In the genomic region with DNA sequence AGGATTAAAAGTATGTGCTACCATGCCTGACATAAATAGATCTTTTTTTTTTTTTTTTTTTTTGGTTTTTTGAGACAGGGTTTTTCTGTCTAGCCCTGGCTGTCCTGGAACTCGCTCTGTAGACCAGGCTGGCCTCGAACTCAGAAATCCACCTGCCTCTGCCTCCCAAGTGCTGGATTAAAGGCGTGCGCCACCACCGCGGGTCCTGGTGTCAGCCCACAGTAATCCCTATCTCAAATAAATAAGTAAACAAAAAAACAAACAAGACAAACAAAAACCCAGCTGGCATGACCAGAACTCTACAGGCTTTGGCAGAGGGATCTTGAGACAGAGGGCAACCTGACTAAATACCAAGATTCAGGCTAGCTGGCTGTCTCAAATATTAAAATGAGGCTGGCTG, we compare ENCODE assay signal across 8 mouse cellular contexts. TPM values are rescaled to one million over a fixed set of nuclear protein-coding genes. Genes with fewer than 3 reads are reported as not detected.
DNase-seq lines count a peak whose midpoint lies in the region; ATAC-seq lines count a peak whose summit lies in the region.
"Not testable (repeated sequence)": the region's sequence is repeated elsewhere in the genome, so short reads cannot be mapped to it uniquely, and the experiment has no call there.

Gene Shmt1 (minus strand): TSS at position 101 of the 400 bp plus-strand sequence.

- peak within 1 kb of the TSS; percentile 49 for H3K4me3 ChIP-seq in embryonic facial prominence, embryonic 11.5 days (ENCODE audit: low read depth, low read length)
- H3K4me3 ChIP-seq in kidney, embryonic 15.5 days (replicated peaks) = peak within 1 kb of the TSS; percentile 59
- peak within 1 kb of the TSS; percentile 58 for H3K4me3 ChIP-seq in liver, embryonic 15.5 days (replicated peaks)
- peak within 1 kb of the TSS; percentile 46 for H3K4me3 ChIP-seq in midbrain, embryonic 16.5 days (ENCODE audit: low read depth, low read length)

- H3K4me2 ChIP-seq in embryonic facial prominence, embryonic 11.5 days (ENCODE audit: low read depth, low read length) = peak within 1 kb of the TSS; percentile 76
- peak within 1 kb of the TSS; percentile 90 for H3K4me2 ChIP-seq in kidney, embryonic 15.5 days
- peak within 1 kb of the TSS; percentile 75 for H3K4me2 ChIP-seq in liver, embryonic 15.5 days
- peak within 1 kb of the TSS; percentile 88 for H3K4me2 ChIP-seq in midbrain, embryonic 16.5 days (ENCODE audit: low read length)

- H3K4me1 ChIP-seq in embryonic facial prominence, embryonic 11.5 days (ENCODE audit: control insufficient read depth, insufficient read depth, low read length); midbrain, embryonic 16.5 days (ENCODE audit: control insufficient read depth, insufficient read depth, low read length): not testable (repeated sequence)
- H3K4me1 ChIP-seq in kidney, embryonic 15.5 days = peaks cover 33% of the 10 kb centered on the region
- peaks cover 41% of the 10 kb centered on the region for H3K4me1 ChIP-seq in liver, embryonic 15.5 days (replicated peaks)

- not testable (repeated sequence) for H3K27me3 ChIP-seq in embryonic facial prominence, embryonic 11.5 days (ENCODE audit: control insufficient read depth, insufficient read depth, low read length); kidney, embryonic 15.5 days; liver, embryonic 15.5 days; midbrain, embryonic 16.5 days (ENCODE audit: control insufficient read depth, insufficient read depth, low read depth, low read length)

- not testable (repeated sequence) for H3K9me3 ChIP-seq in embryonic facial prominence, embryonic 11.5 days (replicated peaks; ENCODE audit: control insufficient read depth, low read length); kidney, embryonic 15.5 days (replicated peaks); liver, embryonic 15.5 days (replicated peaks); midbrain, embryonic 16.5 days (replicated peaks; ENCODE audit: control insufficient read depth, low read length, poor library complexity, severe bottlenecking)

- 29% methylated on average over 6 of the region's 6 CpGs for WGBS in embryonic facial prominence, embryonic 11.5 days
- 32% methylated on average over 6 of the region's 6 CpGs for WGBS in kidney, embryonic 15.5 days
- 25% methylated on average over 6 of the region's 6 CpGs for WGBS in liver, embryonic 15.5 days (ENCODE audit: insufficient replicate concordance)
- 25% methylated on average over 6 of the region's 6 CpGs for WGBS in midbrain, embryonic 16.5 days

- H3K27ac ChIP-seq in embryonic facial prominence, embryonic 11.5 days (replicated peaks; ENCODE audit: low read depth, low read length); midbrain, embryonic 16.5 days (ENCODE audit: low read length): not testable (repeated sequence)
- H3K27ac ChIP-seq in kidney, embryonic 15.5 days = peak within 1 kb of the TSS; percentile 72
- 0 out of 2 replicates have a peak within 1 kb of the TSS, but pooled peaks have one; percentile 38 for H3K27ac ChIP-seq in liver, embryonic 15.5 days (replicated peaks)

- peak; percentile 12 for DNase-seq in R1 (ENCODE audit: low read depth, low spot score)
- DNase-seq in embryonic facial prominence, embryonic 11.5 days (ENCODE audit: low spot score); gastrocnemius, adult 8-10 months (ENCODE audit: low spot score in 2 of 2); heart, postnatal 4 days; thymus, postnatal 0 days (ENCODE audit: low spot score): not testable (repeated sequence)

- peak within 1 kb of the TSS; percentile 49 for H3K9ac ChIP-seq in embryonic facial prominence, embryonic 11.5 days (replicated peaks; ENCODE audit: low read length)
- peak within 1 kb of the TSS; percentile 48 for H3K9ac ChIP-seq in kidney, embryonic 15.5 days
- peak within 1 kb of the TSS; percentile 10 for H3K9ac ChIP-seq in liver, embryonic 15.5 days
- not testable (repeated sequence) for H3K9ac ChIP-seq in midbrain, embryonic 16.5 days (ENCODE audit: low read depth, low read length)

- not testable (repeated sequence) for H3K36me3 ChIP-seq in embryonic facial prominence, embryonic 11.5 days (replicated peaks; ENCODE audit: control insufficient read depth, insufficient read depth, low read depth, low read length); kidney, embryonic 15.5 days; liver, embryonic 15.5 days (replicated peaks); midbrain, embryonic 16.5 days (ENCODE audit: control insufficient read depth, insufficient read depth, low read length)

- ATAC-seq in embryonic facial prominence, embryonic 11.5 days (replicated peaks; ENCODE audit: insufficient number of reproducible peaks, low FRiP score, low TSS enrichment, low read depth); kidney, embryonic 15.5 days (replicated peaks; ENCODE audit: low FRiP score); liver, embryonic 15.5 days (ENCODE audit: insufficient read depth); midbrain, embryonic 16.5 days: not testable (repeated sequence)

RNA-seq across cellular contexts. Expression of gene Shmt1, which starts in this region (rescaled TPM):
- 59.1 and 63.0 TPM in 2 replicates for polyA plus RNA-seq in embryonic facial prominence, embryonic 11.5 days (2014; fragmentation: Nextera tagmentation; extraction: Ambion mirVana)
- 10 to 100 TPM; 10.5 to 15.0 (median 12.5) TPM for total RNA-seq in gastrocnemius, adult 8-10 months (2022)
- total RNA-seq in heart, postnatal 4 days (2021) = 10 to 100 TPM; 24.7 to 26.8 TPM
- 72.5 and 79.3 TPM in 2 replicates for polyA plus RNA-seq in kidney, embryonic 15.5 days (2015; fragmentation: Nextera tagmentation; extraction: Ambion mirVana)
- polyA plus RNA-seq in liver, embryonic 15.5 days (2015; fragmentation: Nextera tagmentation; extraction: Ambion mirVana) = 52.4 and 64.0 TPM in 2 replicates
- polyA plus RNA-seq in midbrain, embryonic 16.5 days (2015; fragmentation: Nextera tagmentation; extraction: Ambion mirVana) = 4.2 and 5.5 TPM in 2 replicates
- 63.4 and 67.0 TPM in 2 replicates for polyA plus RNA-seq in thymus, postnatal 0 days (2015; fragmentation: Nextera tagmentation; extraction: Ambion mirVana)
